Mouse (Mus musculus) liver, embryonic 11.5 days (tissue): ENCODE results near the gene Gm21836. TPM values are rescaled to one million over a fixed set of nuclear protein-coding genes. Genes with fewer than 3 reads are reported as not detected.
A peak's percentile ranks its signal among the peaks of the same experiment; 100 is the strongest.
"Not testable (repeated sequence)": the region's sequence is repeated elsewhere in the genome, so short reads cannot be mapped to it uniquely, and the experiment has no call there.

Source experiments
- ATAC-seq: fragments of 200-750 bp; cut with Nextera tagmentation; replicated peaks from 2 replicates; pipeline ENCODE4 v1.8.0; 2017; ENCODE audit warnings: moderate number of reproducible peaks, mild to moderate bottlenecking, moderate TSS enrichment, moderate library complexity; ENCODE audit not compliant: low FRiP score
- DNase-seq: peaks from one replicate; pipeline ENCODE4 v3.0.0-alpha.2; 2017; ENCODE audit warnings: low spot score
- H3K27ac ChIP-seq: fragments of 300-500 bp; sonication (generic); 2 replicates; pipeline ENCODE4 v1.5.1; 2014; ENCODE audit warnings: mild to moderate bottlenecking, low read depth, low read length, control low read depth
- H3K27me3 ChIP-seq: fragments of 300-500 bp; sonication (generic); replicated peaks from 2 replicates; pipeline ENCODE4 v1.6.1; 2014; ENCODE audit warnings: low read length, mixed read lengths; ENCODE audit not compliant: control insufficient read depth, insufficient read depth
- H3K36me3 ChIP-seq: fragments of 300-500 bp; sonication (generic); 2 replicates; pipeline ENCODE4 v1.6.1; 2014; ENCODE audit warnings: mild to moderate bottlenecking, low read length, moderate library complexity, mixed read lengths; ENCODE audit not compliant: control insufficient read depth, insufficient read depth
- H3K4me1 ChIP-seq: fragments of 300-500 bp; sonication (generic); replicated peaks from 2 replicates; pipeline ENCODE4 v1.6.1; 2014; ENCODE audit warnings: low read length, mixed read lengths; ENCODE audit not compliant: control insufficient read depth, insufficient read depth
- H3K4me2 ChIP-seq: fragments of 300-500 bp; sonication (generic); 2 replicates; pipeline ENCODE4 v1.6.1; 2014; ENCODE audit warnings: mild to moderate bottlenecking, control low read depth, moderate library complexity
- H3K4me3 ChIP-seq: fragments of 300-500 bp; sonication (generic); 2 replicates; pipeline ENCODE4 v1.5.1; 2014; ENCODE audit warnings: low read depth, low read length, control low read depth
- H3K9ac ChIP-seq: fragments of 300-500 bp; sonication (generic); 2 replicates; pipeline ENCODE4 v1.6.1; 2014; ENCODE audit warnings: low read depth, low read length, control low read depth
- H3K9me3 ChIP-seq: fragments of 300-500 bp; sonication (generic); 2 replicates; pipeline ENCODE4 v1.6.1; 2016; ENCODE audit warnings: low read length, inconsistent platforms, mixed read lengths; ENCODE audit not compliant: control insufficient read depth
- WGBS: fragments of 180-500 bp; shearing (Covaris S2); extraction: QIAGEN DNeasy Blood & Tissue Kit; methylation state at CpG from one replicate; pipeline ENCODE4 v1.1.7; 2014; 5-methylcytosine and 5-hydroxymethylcytosine counted together
- polyA plus RNA-seq: library from polyadenylated mRNA; unstranded; fragments of >200 nt; fragmentation: Nextera tagmentation; extraction: Ambion mirVana; gene quantifications from 2 replicates; pipeline ENCODE4 v1.2.1, GENCODE M21; 2014

Gene Gm21836
- polyA plus RNA-seq, result not detected in 2 replicates

DNA sequence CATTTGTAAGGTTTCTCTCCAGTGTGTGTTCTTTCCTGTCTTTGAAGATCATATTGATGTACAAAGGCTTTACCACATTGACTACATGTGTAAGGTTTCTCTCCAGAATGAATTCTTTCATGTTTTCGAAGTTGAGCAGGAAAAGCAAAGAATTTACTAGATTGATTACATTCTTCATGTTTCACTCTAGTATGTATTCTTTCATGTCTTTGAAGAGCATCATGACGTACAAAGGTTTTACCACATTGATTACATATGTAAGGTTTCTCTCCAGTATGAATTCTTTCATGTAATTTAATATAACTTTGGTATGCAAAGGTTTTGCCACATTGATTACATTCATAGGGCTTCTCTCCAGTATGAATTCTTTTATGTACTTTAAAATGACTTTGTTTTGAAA lies at the start of gene Gm21836:
Gene Gm21836, minus strand, starts transcription at position 101 of the 400 bp plus-strand sequence.
- H3K36me3 ChIP-seq, H3K9me3 ChIP-seq: not testable (repeated sequence)
- WGBS, result 68% methylated on average over 2 of the region's 2 CpGs

DNA sequence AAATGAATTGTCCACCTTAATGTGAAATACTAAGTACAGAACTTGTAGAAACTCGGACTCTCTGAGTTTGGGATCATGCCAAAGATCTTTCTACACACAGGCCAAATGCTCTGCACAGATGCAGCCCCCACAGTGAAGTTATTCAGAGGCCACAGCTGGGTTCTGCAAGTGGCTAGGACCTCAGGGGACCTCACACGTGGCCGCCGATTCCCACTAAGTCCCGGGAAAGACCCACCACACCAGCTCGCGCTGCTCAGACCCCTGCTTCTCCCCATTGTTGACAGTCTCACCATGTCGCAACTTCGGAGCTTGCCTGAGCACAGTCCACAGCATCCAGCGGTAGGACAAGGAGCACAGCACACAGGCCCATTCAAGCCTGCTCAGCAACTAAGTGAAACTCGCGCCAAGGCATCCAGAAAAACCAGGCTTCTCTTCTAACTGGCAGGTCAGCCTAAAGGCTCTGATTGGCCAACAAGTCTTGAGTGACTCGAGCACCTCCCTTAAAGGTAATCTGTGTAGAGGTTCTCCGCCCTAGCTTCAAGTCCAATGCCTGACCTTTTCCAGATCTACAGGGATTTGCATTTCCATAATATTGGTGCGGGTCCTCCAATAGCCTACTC lies 13.1 kb downstream of the Gm21836 start:
- H3K36me3 ChIP-seq, DNase-seq, H3K9me3 ChIP-seq, H3K4me2 ChIP-seq, H3K4me1 ChIP-seq, H3K4me3 ChIP-seq, H3K27me3 ChIP-seq, H3K27ac ChIP-seq, ATAC-seq, H3K9ac ChIP-seq: not testable (repeated sequence)
- 62% methylated on average over 11 of the region's 15 CpGs for WGBS

More for the DNA sequence above, at the start of gene Gm21836:
- not testable (repeated sequence) for ATAC-seq, H3K4me3 ChIP-seq, H3K4me1 ChIP-seq, H3K4me2 ChIP-seq, H3K27ac ChIP-seq, H3K9ac ChIP-seq, DNase-seq, H3K27me3 ChIP-seq

DNA sequence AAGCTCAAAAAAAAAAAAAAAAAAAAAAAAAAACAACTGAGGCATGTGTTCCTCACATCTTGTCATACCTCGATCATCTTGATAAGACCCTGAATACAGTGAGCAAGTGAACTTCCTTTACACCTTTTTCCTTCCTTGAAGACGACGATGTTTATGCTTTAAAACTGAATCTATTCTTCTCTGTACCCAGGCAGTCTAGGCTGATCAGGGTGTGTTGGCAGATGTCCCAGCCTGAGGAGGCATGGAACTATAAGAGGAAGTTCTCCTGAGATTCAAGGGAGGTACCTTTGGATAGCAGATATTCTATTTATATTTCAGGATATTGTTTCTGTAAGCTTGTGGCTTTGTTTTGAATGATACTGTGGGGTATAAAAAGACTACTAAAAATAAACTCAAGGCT lies 15.5 kb downstream of the Gm21836 start:
- no peak for DNase-seq
- no peaks in the 10 kb centered on the region for H3K9me3 ChIP-seq
- H3K27ac ChIP-seq, result no peak overlapping the region
- H3K36me3 ChIP-seq, result peaks cover 9% of the 10 kb centered on the region
- H3K4me3 ChIP-seq, result no peak overlapping the region
- WGBS, result 64% methylated on average over 3 of the region's 3 CpGs
- H3K4me1 ChIP-seq, result no peaks in the 10 kb centered on the region
- H3K27me3 ChIP-seq, result no peaks in the 10 kb centered on the region
- H3K9ac ChIP-seq, result no peak overlapping the region
- H3K4me2 ChIP-seq, result no peak overlapping the region
- no peak for ATAC-seq

DNA sequence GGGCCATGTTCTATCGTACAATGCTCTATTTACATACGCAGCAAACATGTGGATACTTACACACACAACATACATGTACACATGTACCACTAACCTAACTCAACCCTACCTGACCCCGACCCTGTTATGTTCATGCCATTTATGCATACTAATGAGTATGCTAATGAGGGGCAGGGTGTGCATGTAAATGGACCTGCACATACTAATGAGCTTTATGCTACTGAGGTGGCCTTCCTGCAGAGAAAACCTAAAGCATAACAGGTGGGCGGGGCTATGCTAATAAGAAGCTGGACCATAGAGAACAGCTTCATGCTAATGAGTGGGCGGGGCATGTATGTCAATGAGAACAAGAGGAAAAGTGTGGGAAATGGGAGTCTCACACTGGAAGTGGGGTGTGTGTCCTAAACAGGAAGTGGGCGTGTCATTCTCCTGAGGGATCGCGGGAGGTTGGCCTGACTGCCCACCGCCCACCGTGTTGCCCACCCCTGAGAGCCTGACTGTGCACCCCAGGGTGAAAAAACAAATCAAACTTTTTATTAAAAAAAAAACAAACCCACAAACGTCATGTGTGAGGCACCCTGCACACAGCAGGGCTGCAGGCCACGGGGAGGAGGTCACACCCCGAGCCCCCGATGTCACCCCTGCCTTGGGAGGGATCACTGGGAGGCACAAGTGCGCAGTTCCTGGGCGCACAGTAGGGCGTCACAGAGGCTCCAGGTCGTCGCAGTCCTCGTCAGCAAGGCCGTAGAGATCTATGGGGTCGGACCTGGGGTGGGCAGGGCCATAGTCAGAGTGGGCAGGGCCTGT lies 17.3 kb downstream of the Gm21836 start, which contains the start of gene Ppp2r3d:
Gene Ppp2r3d, minus strand, starts transcription at position 803 of the 807 bp plus-strand sequence.
- H3K9ac ChIP-seq, result no peak within 1 kb of the TSS
- no peak within 1 kb of the TSS for H3K27ac ChIP-seq
- ATAC-seq (peak; percentile 53), DNase-seq (no peak)
- no peaks in the 10 kb centered on the region for H3K4me1 ChIP-seq
- no peak within 1 kb of the TSS for H3K4me2 ChIP-seq
- peaks cover 9% of the 10 kb centered on the region for H3K36me3 ChIP-seq
- no peak within 1 kb of the TSS for H3K4me3 ChIP-seq
- no peaks in the 10 kb centered on the region for H3K27me3 ChIP-seq
- 93% methylated on average over 22 of the region's 22 CpGs for WGBS
- H3K9me3 ChIP-seq, result no peaks in the 10 kb centered on the region

DNA sequence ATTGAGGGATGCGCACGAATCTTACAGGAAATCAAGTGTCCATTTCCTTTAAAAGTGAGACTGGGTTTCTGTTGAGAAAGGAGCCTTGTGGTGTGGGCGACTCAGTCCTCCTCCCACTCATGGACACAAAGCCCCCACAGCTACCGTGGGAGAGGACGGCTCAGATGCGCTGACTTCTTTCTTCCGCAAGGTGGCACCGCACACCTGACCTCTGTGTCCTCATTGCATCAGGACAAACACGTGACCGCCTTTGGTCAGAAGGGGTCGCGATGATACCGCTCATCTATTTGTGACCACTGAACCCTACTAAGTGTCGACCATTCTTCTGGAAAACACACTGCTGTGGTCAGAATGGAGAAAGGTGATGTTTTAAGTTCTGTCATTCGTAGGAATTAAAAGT lies 17.9 kb downstream of the Gm21836 start:
- ATAC-seq (peak; percentile 43; the same call in 1 of the 2 replicates), DNase-seq (no peak)
- Histone ChIP-seq H3K27ac (no peak overlapping the region), H3K4me2 (no peak overlapping the region), H3K9me3 (no peaks in the 10 kb centered on the region), H3K4me3 (no peak overlapping the region), H3K9ac (no peak overlapping the region), H3K27me3 (no peaks in the 10 kb centered on the region), H3K36me3 (peaks cover 9% of the 10 kb centered on the region), H3K4me1 (no peaks in the 10 kb centered on the region)
- 87% methylated on average over 15 of the region's 15 CpGs for WGBS

DNA sequence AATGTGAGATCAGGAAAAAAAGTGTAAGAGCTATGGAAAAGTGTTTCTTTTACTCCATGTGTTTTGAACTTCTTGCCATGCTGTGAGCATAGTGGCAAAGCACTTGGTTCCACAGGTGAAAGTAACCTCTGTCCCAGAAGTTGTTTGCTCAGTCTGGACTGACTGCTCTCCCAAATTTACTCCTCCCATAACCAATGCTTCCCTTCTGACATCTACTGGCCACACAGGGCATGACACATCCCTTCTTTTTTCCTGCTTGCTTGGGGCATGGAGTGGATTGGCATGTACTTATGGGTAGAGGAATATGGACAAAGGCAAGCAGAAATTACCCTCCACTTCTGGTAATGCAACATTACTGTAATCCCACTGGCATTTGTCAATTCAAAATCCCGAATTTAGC lies 37.0 kb downstream of the Gm21836 start:
- no peak overlapping the region for H3K4me3 ChIP-seq
- peak; percentile 61 for ATAC-seq
- no peak for DNase-seq
- no peaks in the 10 kb centered on the region for H3K27me3 ChIP-seq
- no peak overlapping the region for H3K9ac ChIP-seq
- H3K36me3 ChIP-seq, result no peaks in the 10 kb centered on the region
- H3K4me1 ChIP-seq, result no peaks in the 10 kb centered on the region
- no peaks in the 10 kb centered on the region for H3K9me3 ChIP-seq
- H3K4me2 ChIP-seq, result no peak overlapping the region
- no peak overlapping the region for H3K27ac ChIP-seq
- WGBS, result 2% methylated on average over 1 of the region's 1 CpGs

Other genes with a start within 250 kb of the Gm21836 start
- gene 2010315B03Rik, start 181.1 kb downstream of the Gm21836 start, polyA plus RNA-seq, result 4.4 and 5.7 TPM in 2 replicates
- gene Ppp2r3d, start 16.9 kb downstream of the Gm21836 start, polyA plus RNA-seq, result 83.7 and 91.3 TPM in 2 replicates